Mouse (Mus musculus) kidney, embryonic 16.5 days (tissue): ENCODE data around the gene Rnf111. TPM values are rescaled to one million over a fixed set of nuclear protein-coding genes. Genes with fewer than 3 reads are reported as not detected.

ENCODE experiments used
- ATAC-seq: fragments of 200-750 bp; cut with Nextera tagmentation; 2 replicates; pipeline ENCODE4 v1.8.0; 2017; ENCODE audit warnings: moderate TSS enrichment; ENCODE audit not compliant: low FRiP score, low TSS enrichment
- H3K27ac ChIP-seq: fragments of 300-500 bp; sonication (generic); 2 replicates; pipeline ENCODE4 v1.5.1; 2014; ENCODE audit warnings: low read length
- H3K27me3 ChIP-seq: fragments of 300-500 bp; sonication (generic); 2 replicates; pipeline ENCODE4 v1.6.1; 2014; ENCODE audit warnings: low read length, control low read depth, mixed read lengths; ENCODE audit not compliant: insufficient read depth
- H3K36me3 ChIP-seq: fragments of 300-500 bp; sonication (generic); 2 replicates; pipeline ENCODE4 v1.6.1; 2014; ENCODE audit warnings: low read length, control low read depth, mixed read lengths; ENCODE audit not compliant: insufficient read depth
- H3K4me1 ChIP-seq: fragments of 300-500 bp; sonication (generic); 2 replicates; pipeline ENCODE4 v1.6.1; 2014; ENCODE audit warnings: low read length, control low read depth, mixed read lengths; ENCODE audit not compliant: insufficient read depth
- H3K4me2 ChIP-seq: fragments of 300-500 bp; sonication (generic); replicated peaks from 2 replicates; pipeline ENCODE4 v1.6.1; 2014; ENCODE audit warnings: low read depth, low read length
- H3K4me3 ChIP-seq: fragments of 300-500 bp; sonication (generic); 2 replicates; pipeline ENCODE4 v1.5.1; 2014; ENCODE audit warnings: mild to moderate bottlenecking, low read length
- H3K9ac ChIP-seq: fragments of 300-500 bp; sonication (generic); replicated peaks from 2 replicates; pipeline ENCODE4 v1.6.1; 2014; ENCODE audit warnings: low read length
- H3K9me3 ChIP-seq: fragments of 300-500 bp; sonication (generic); 2 replicates; pipeline ENCODE4 v1.6.1; 2016; ENCODE audit warnings: low read length, control low read depth
- WGBS: fragments of 180-500 bp; shearing (Covaris S2); extraction: QIAGEN DNeasy Blood & Tissue Kit; methylation state at CpG from one replicate; pipeline ENCODE4 v1.1.7; 2014; 5-methylcytosine and 5-hydroxymethylcytosine counted together
- polyA plus RNA-seq: library from polyadenylated mRNA; unstranded; fragments of >200 nt; fragmentation: Nextera tagmentation; extraction: Ambion mirVana; gene quantifications from 2 replicates; pipeline ENCODE4 v1.2.1, GENCODE M21; 2015

Gene Rnf111
- polyA plus RNA-seq, 1 experiment from 2014 or later, result 27.1 TPM

DNA sequence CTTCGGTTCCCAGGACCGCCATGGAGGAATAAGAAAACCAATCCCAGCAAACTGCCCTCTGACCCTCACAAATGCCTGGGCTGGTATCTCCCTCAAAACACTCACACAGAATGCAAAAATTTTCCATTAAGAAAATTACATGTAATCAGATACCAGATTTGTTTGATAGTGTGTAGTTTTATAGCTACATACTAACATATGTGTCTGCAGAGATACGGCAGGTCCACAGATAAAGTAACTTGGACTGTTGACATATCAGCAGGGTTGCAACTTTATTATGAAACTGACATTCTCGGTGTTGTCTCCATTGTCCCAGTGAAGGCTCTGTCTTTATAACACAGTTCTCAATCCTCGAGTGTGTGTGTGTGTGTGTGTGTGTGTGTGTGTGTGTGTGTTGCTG is 112.5 kb downstream of the Rnf111 start:
- H3K4me2 ChIP-seq, result no peak overlapping the region
- H3K4me3 ChIP-seq, result no peak overlapping the region
- H3K27me3 ChIP-seq, result no peaks in the 10 kb centered on the region
- ATAC-seq, result no peak
- 96% methylated on average over 5 of the region's 5 CpGs for WGBS
- H3K27ac ChIP-seq, result no peak overlapping the region
- H3K36me3 ChIP-seq, result peaks cover 5% of the 10 kb centered on the region; the same call in 1 of the 2 replicates
- no peak overlapping the region for H3K9ac ChIP-seq
- H3K4me1 ChIP-seq, result peaks cover 6% of the 10 kb centered on the region; the same call in 1 of the 2 replicates
- no peaks in the 10 kb centered on the region for H3K9me3 ChIP-seq

DNA sequence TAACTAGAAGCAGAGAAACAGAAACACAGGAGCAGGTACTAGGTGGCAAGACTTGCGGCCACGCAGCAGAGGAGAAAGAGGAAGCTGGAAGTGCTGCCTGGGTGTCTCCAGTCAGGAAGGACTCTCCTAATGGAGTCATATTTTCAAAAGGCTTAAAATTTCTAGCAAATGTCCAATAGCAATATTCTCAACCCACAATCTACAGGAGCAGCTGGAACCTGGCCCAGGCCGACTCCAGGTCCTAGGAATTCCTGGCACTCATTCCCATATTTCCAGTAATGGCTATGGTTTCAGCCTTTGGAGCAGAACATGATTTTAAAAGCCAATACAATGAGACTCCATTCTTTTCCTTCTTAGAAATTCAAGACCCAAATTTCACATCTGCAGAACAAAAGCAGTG is 114.0 kb downstream of the Rnf111 start:
- H3K4me2 ChIP-seq, result no peak overlapping the region
- H3K4me3 ChIP-seq, result no peak overlapping the region
- peaks cover 6% of the 10 kb centered on the region; the same call in 1 of the 2 replicates for H3K4me1 ChIP-seq
- no peaks in the 10 kb centered on the region for H3K27me3 ChIP-seq
- H3K9ac ChIP-seq, result no peak overlapping the region
- ATAC-seq, result no peak
- no peak overlapping the region for H3K27ac ChIP-seq
- H3K36me3 ChIP-seq, result peaks cover 5% of the 10 kb centered on the region; the same call in 1 of the 2 replicates
- no peaks in the 10 kb centered on the region for H3K9me3 ChIP-seq
- 85% methylated on average over 3 of the region's 3 CpGs for WGBS

DNA sequence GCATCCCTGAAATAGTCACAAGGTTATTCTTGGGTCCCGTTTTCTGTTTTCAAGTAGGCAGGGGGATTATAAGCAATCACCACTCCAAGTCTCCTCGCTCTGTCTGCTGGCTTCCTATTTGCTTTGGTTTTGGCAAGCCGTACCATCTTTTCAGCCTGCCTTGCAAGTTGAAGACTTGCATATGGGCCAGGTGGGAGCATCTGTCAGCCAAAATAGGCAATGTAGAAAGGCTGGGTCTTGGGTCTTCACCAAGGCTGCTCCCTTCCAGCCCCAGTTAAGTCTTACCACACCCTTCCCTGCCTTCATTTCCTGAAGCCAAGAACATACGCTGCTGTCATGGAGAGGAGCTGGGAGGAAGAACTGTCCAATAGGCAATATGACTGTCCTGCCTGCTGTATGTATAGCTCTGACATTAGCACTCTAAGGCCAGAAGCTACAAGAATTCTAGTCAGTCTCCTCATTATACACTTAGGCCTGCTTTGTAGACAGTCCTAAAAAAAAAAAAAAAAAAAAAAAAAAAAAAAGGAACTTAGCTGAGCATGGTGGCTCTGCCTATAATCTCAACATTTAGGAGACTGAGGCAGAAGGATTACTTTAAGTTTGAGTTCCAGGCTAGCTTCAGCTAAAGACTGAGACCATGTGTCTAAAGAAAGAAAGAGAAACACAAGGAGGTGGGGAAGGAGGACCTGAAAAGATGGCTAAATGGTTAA is 116.0 kb downstream of the Rnf111 start:
- WGBS, result 95% methylated on average over 4 of the region's 4 CpGs
- peaks cover 11% of the 10 kb centered on the region; the same call in 1 of the 2 replicates for H3K36me3 ChIP-seq
- no peak overlapping the region for H3K4me3 ChIP-seq

DNA sequence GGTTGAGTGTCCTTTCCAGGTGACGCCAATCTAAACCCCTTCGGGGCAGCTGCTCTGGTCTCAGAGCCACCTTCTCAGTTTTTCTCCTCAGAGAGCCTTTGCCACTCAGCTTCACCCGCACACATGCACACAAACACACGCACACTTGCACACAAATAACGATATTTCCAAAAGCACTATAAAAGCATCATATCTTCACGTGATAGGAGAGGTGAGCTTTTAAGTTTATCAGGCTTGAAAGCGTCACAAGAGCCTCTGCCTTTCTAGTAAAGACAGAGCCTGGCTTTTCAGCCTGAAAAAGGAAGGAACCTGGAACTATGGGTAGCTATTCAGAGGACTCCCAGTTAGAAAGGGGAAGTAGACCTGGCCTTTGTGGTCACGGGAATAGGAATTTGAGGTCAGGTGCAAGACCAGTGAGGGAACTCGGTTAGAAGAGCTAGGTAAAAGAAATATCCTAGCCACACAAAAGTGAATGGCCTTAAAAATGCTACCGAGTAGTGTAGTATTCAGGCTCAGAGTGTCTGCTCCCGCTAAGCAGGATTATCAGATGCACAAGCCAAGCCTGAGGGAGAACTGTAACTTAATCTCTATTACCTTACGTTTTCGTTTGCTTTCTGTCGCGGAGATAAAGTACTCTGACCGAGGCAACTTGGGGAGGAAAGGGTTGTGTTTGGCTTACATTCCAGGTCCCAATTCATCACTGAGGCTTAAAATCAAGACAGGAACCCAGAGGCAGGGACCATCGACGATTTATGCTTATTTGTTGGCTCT is 118.4 kb downstream of the Rnf111 start:
- Histone ChIP-seq H3K4me3 (no peak overlapping the region), H3K4me1 (no peaks in the 10 kb centered on the region), H3K36me3 (peaks cover 15% of the 10 kb centered on the region), H3K4me2 (no peak overlapping the region), H3K9ac (no peak overlapping the region), H3K9me3 (no peaks in the 10 kb centered on the region), H3K27ac (no peak overlapping the region), H3K27me3 (no peaks in the 10 kb centered on the region)
- 55% methylated on average over 18 of the region's 18 CpGs for WGBS
- ATAC-seq, result no peak

More for the DNA sequence above, 116.0 kb downstream of the Rnf111 start:
- Histone ChIP-seq H3K9me3 (no peaks in the 10 kb centered on the region), H3K27ac (no peak overlapping the region), H3K4me1 (peaks cover 6% of the 10 kb centered on the region; the same call in 1 of the 2 replicates), H3K4me2 (no peak overlapping the region), H3K27me3 (no peaks in the 10 kb centered on the region), H3K9ac (no peak overlapping the region)
- no peak for ATAC-seq

DNA sequence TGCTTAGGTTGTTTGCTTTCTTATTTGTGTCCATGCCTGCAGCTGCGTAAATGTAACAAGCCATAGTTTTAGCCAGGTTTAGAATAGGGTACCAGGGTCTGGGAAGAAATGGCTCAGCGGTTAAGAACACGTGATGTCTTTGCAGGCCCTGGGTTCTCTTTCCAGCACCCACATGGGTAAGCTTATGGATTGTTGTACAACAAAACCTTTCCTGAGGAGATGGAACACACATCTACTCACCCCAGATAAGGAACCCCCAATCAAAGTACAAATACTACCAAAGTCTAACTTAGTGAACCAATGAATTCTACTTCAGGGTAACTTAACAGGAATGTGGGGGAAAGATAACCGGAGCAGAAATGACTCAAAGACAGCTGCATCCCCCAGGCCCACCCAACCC is 119.0 kb downstream of the Rnf111 start:
- Histone ChIP-seq H3K4me3 (no peak overlapping the region), H3K36me3 (peaks cover 18% of the 10 kb centered on the region), H3K27ac (no peak overlapping the region), H3K9ac (no peak overlapping the region), H3K27me3 (no peaks in the 10 kb centered on the region), H3K9me3 (no peaks in the 10 kb centered on the region), H3K4me2 (no peak overlapping the region), H3K4me1 (no peaks in the 10 kb centered on the region)
- no peak for ATAC-seq
- WGBS, result 95% methylated on average over 4 of the region's 4 CpGs

DNA sequence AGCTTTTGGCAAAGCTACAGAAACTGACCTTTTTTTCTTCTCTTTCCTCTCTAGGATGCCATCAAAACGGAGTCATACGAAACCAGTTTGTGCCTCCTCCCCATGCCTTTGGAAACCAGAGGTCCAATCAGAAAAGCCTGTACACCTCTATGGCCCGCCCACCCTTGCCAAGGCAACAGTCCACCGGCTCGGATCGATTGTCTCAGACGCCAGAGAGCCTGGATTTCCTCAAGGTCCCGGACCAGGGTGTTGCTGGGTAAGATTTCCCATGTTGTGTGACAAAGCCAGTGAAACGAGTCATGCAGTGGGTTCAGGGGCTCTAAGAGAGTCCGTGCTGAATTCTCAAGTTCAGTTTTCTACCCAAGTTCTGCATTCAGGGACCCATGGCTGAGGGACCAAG is 119.8 kb downstream of the Rnf111 start:
- no peak overlapping the region for H3K9ac ChIP-seq
- H3K4me2 ChIP-seq, result no peak overlapping the region
- no peak for ATAC-seq
- peaks cover 20% of the 10 kb centered on the region for H3K36me3 ChIP-seq
- H3K9me3 ChIP-seq, result no peaks in the 10 kb centered on the region
- H3K4me3 ChIP-seq, result no peak overlapping the region
- H3K27me3 ChIP-seq, result no peaks in the 10 kb centered on the region
- H3K27ac ChIP-seq, result no peak overlapping the region
- WGBS, result 64% methylated on average over 10 of the region's 10 CpGs
- H3K4me1 ChIP-seq, result no peaks in the 10 kb centered on the region

DNA sequence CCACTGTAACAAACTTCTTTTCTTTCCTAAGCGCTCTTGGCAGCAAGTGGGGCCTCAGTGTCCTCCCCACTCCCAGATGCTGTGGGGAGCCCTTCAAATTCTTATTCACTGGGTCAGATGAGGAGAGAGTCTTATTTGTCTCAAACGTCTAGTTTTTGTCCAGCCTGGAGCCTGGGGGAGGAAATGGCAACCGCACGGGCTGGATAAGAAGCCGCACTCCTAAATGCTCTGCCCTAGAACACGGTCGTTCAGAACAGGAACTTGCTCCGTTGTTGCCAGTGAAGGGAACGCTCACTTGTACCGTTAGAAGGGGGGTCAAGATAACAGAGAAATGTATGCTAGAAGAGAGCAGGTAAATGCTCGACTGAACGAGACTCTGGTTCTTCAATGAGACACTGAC is 121.4 kb downstream of the Rnf111 start:
- H3K27me3 ChIP-seq, result no peaks in the 10 kb centered on the region

DNA sequence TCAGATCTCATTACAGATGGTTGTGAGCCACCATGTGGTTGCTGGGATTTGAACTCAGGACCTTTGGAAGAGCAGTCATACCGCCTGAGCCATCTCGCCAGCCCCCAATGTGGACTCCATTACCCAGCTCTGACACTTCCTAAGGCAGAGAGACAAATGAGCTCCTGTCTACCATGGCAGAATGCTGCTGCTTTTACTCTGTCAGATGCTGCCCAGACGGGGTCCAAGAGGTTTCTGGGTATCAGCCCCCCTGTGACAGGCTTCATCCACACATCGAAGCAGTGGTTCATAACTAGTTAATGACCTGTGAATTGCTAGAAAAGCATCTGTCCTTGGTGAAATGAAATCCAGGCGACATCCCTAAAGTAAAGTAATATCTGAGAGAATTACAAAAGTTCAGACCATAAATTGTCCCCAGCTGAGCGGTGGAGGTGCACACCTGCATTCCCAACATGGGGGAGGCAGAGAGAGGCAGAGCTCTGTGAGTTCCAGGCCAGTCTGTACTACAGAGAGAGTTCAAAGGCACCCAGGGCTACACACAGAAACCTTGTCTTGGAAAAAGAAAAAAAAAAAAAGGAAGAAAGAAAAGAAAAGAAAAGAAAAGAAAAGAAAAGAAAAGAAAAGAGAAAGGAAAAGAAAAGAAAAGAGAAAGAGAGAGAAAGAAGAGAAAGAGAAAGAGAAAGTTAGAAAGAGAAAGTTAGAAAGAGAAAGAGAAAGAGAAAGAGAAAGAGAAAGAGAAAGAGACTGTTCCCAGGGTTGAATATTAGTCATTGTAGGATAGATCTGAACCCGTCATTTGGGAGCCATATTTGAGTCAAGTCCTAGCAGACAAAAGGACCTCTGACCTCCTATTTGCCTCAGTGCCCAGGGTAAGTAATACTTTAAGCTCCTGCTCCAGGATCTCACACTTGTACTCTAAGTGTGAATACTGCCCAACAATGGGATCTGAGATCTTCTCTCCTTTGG is 123.7 kb downstream of the Rnf111 start:
- Histone ChIP-seq H3K27me3 (no peaks in the 10 kb centered on the region), H3K9ac (no peak overlapping the region), H3K4me1 (no peaks in the 10 kb centered on the region), H3K9me3 (no peaks in the 10 kb centered on the region), H3K4me2 (no peak overlapping the region), H3K27ac (no peak overlapping the region), H3K36me3 (peaks cover 40% of the 10 kb centered on the region), H3K4me3 (no peak overlapping the region)
- ATAC-seq, result peak; percentile 54
- 52% methylated on average over 7 of the region's 7 CpGs for WGBS

More for the DNA sequence above, 121.4 kb downstream of the Rnf111 start:
- H3K4me2 ChIP-seq, result no peak overlapping the region
- no peak for ATAC-seq
- H3K4me1 ChIP-seq, result no peaks in the 10 kb centered on the region
- no peak overlapping the region for H3K9ac ChIP-seq
- peaks cover 35% of the 10 kb centered on the region for H3K36me3 ChIP-seq
- H3K27ac ChIP-seq, result no peak overlapping the region
- WGBS, result 69% methylated on average over 12 of the region's 12 CpGs
- H3K4me3 ChIP-seq, result no peak overlapping the region
- no peaks in the 10 kb centered on the region for H3K9me3 ChIP-seq
